In the genomic region with DNA sequence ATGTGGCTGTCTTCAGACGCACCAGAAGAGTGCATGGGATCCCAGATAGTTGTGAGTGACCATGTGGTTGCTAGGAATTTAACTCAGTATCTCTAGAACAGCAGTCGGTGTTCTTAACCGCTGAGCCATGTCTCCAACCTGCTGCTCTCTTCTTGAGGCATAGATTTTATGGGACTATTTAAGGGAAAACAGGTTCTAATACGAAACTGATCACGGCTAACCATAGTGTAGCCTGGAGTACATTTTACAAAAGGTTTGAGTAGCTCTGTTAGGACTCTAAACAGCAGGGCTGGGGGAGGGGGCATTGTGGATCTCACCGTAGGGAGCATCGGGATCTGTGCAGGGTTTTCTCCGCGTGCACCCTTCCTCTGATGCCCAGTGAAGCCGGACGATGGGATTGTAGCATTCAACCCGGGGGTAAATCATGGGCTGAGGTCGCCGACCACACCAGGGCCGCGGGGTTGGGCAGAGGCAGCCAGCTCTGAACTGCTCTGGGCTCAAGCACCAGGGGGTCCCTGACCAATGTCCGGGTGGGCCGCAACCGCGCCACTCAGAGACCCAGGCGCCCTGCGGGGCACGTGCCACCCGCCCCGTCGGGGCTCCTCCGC, we compare ENCODE assay signal across 7 mouse cellular contexts. TPM values are rescaled to one million over a fixed set of nuclear protein-coding genes. Genes with fewer than 3 reads are reported as not detected.
A peak's percentile ranks its signal among the peaks of the same experiment; 100 is the strongest.
DNase-seq lines count a peak whose midpoint lies in the region; ATAC-seq lines count a peak whose summit lies in the region.

TSS of gene Cers2 (plus strand) at position 306 of the 608 bp plus-strand sequence.

- ATAC-seq in common myeloid progenitor, adult 5-6 weeks (replicated peaks; ENCODE audit: low read depth, poor library complexity, severe bottlenecking): no peak
- peak; percentile 33 for ATAC-seq in midbrain, embryonic 16.5 days

- peak within 1 kb of the TSS; percentile 86 for H3K27ac ChIP-seq in midbrain, embryonic 16.5 days (ENCODE audit: low read length)

- H3K4me2 ChIP-seq in midbrain, embryonic 16.5 days (ENCODE audit: low read length): peak within 1 kb of the TSS; percentile 73

- peak within 1 kb of the TSS; percentile 90 for H3K9ac ChIP-seq in midbrain, embryonic 16.5 days (ENCODE audit: low read depth, low read length)

- DNase-seq in urinary bladder, adult 2 months (ENCODE audit: low spot score): no peak
- DNase-seq in urinary bladder, postnatal 25 days (ENCODE audit: low spot score): no peak
- no peak for DNase-seq in heart, adult 8-10 months (ENCODE audit: low spot score)
- no peak for DNase-seq in layer of hippocampus, postnatal 36 days
- DNase-seq in thymus, postnatal 10 days (ENCODE audit: low spot score in 2 of 2): no peak

- H3K9me3 ChIP-seq in midbrain, embryonic 16.5 days (replicated peaks; ENCODE audit: control insufficient read depth, low read length, poor library complexity, severe bottlenecking): no peaks in the 10 kb centered on the region

- H3K4me3 ChIP-seq in midbrain, embryonic 16.5 days (ENCODE audit: low read depth, low read length): peak within 1 kb of the TSS; percentile 63

- no peaks in the 10 kb centered on the region for H3K36me3 ChIP-seq in midbrain, embryonic 16.5 days (ENCODE audit: control insufficient read depth, insufficient read depth, low read length)

- no peaks in the 10 kb centered on the region for H3K27me3 ChIP-seq in midbrain, embryonic 16.5 days (ENCODE audit: control insufficient read depth, insufficient read depth, low read depth, low read length)

- peaks cover 20% of the 10 kb centered on the region for H3K4me1 ChIP-seq in midbrain, embryonic 16.5 days (ENCODE audit: control insufficient read depth, insufficient read depth, low read length)

- WGBS in midbrain, embryonic 16.5 days: 2% methylated on average over 17 of the region's 27 CpGs

RNA-seq across cellular contexts. Expression of gene Cers2, which starts in this region (rescaled TPM):
- 119 and 126 TPM in 2 replicates for polyA plus RNA-seq in urinary bladder, adult 2 months (2012; rRNA removed)
- 94.9 and 102 TPM in 2 replicates for total RNA-seq in common myeloid progenitor, adult 5-6 weeks (2017)
- total RNA-seq in heart, adult 8-10 months (2022): 10 to 100 TPM; 30.6 to 35.5 (median 33.4) TPM
- total RNA-seq in layer of hippocampus, postnatal 36 days (2021): 10 to 100 TPM; 59.4 to 62.9 TPM
- 89.6 and 101 TPM in 2 replicates for polyA plus RNA-seq in midbrain, embryonic 16.5 days (2015; fragmentation: Nextera tagmentation; extraction: Ambion mirVana)
